Mouse (Mus musculus): Measurements from ENCODE around the gene Rps12-ps3.

Gene Rps12-ps3

DNA sequence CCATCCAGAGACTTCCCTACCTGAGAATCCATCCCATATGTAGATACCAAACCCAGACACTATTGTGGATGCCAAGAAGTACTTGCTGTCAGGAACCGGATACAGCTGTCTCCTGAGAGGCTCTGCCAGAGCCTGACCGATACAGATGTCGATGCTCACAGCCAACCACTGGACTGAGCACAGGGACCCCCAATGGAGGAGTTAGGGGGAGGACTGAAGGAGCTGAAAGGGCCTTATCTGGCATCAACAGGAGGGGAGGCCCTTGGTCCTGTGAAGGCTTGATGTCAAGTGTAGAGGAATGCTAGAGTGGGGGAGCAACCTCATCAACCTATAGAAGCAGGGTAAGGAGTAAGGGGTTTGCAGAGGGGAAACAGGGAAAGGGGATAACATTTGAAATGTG is 30.7 kb downstream of the Rps12-ps3 start:
- DNase-seq: no peak

- DNase-seq: no peak
Observed at GRCm38 (mm10) chr19:59354906-59355305, 32.8 kb downstream of the Rps12-ps3 start.

- no peak for DNase-seq
Observed at GRCm38 (mm10) chr19:59356388-59356787, 34.3 kb downstream of the Rps12-ps3 start.

DNA sequence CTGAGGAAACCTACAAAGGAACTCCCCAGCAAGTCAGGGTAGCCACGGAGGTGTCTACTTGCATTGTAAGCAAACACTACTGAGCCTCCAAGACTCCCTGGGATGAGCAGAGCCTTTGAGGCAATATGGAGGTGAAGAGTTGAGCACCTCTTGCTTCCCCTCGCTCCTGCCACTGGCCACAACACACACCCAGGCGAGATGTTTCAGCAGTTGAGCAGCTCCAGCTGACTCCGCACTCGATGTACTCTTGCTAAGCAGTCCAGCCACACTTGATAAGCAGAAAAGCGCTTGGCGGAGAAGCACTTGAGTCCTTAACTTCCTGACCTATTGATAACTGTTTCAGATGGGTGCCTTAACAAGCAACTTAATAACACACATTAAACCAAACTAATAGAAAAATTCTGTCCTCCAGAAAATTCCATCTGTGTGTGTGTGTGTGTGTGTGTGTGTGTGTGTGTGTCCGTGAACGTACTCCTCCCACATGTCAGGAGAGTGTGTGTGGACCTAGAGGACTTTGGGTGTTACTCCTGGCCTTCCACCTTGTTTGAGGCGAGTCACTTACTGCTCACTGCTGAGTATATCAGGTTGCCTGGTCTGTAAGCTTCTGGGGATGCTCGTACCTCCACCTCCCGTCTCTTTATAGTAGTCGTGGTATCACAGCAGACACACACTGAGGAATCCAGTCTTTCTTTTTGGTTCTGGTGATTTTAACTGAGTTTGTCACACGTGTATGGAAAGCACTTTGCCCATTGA is 34.9 kb downstream of the Rps12-ps3 start:
- DNase-seq: no peak

DNA sequence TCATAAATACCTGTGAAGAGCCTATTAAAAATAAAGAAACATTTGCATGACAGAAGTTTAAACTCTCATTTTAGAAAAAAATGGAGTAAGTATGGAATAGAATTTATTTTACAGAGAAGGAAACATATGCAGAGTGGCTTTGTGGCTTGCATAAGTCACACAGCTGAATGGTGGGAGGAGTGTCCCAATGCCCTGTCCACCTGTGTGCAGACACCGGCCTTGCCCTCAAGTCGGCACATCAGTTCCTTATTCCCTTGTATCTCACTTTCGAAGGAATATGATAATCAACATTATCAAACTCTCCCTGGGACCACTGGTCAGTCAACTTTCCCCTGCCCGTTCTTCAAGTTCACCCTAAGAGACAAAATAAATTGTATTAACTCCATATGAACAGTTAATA is 35.8 kb downstream of the Rps12-ps3 start:
- DNase-seq: no peak

DNA sequence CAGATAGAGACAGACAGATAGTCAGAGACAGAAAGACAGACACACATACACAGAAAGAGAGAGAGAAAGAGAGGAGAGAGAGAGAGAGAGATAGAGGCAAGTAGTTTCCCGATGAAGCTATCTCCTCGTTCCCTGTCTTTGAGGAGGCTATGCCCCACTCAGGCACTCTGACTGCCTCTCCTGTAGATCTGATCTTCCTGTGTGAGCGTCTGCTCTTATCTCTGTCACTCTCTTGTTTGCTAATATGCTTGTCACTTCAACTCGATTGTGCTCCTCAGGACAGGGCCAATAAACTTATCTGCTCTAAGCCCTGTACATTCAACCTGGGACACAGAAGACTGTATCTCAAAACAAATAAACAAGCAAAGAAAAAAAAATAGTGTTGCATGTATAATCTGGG is 37.1 kb downstream of the Rps12-ps3 start:
- no peak for DNase-seq

GRCm38 (mm10) chr19:59360486-59360896 is 38.4 kb downstream of the Rps12-ps3 start:
- DNase-seq: no peak

GRCm38 (mm10) chr19:59362646-59363045 is 40.6 kb downstream of the Rps12-ps3 start:
- no peak for DNase-seq

DNA sequence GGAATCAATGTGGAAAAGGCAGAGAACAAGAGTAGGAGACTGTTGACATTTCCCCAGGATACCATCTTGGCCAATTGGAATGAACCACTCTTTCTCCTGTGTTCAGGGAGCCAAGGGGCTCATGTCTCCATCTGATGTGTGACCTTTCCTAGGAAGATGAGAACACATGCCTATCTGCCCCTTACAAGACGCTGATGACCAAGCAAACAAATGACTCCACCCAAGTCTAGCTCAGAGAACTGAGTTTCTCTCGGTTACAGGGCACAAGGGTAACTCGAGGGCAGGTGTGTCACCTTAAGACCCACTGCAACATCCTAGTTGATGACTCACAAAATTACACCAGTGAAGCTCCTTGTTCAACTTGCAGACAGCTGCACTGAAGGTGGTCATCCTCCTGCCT is 41.6 kb downstream of the Rps12-ps3 start:
- no peak for DNase-seq

- DNase-seq: no peak
Observed at GRCm38 (mm10) chr19:59366724-59367123, 44.6 kb downstream of the Rps12-ps3 start.

DNA sequence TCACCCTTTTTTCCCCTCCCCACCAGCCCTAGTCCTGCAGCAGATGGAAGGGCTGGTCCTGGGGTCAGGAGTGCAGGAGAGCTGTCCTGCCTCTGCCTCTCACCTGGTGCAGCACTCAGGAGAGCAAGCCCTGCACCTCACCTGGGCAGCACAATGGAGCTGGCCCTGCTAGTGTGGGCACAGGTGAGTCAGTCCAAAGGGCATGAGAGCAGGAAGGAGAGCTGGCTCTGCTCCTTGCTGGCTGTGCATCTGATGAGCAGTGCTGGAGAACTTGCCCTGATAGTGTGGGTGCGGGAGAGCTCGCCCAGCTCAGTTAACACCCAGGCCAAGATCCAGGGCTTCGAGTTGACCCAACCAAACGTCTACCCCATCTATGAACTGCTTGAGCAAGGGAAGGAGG is 45.8 kb downstream of the Rps12-ps3 start:
- DNase-seq: no peak

- DNase-seq: no peak
Observed at GRCm38 (mm10) chr19:59371016-59371415, 48.9 kb downstream of the Rps12-ps3 start.
